Mouse (Mus musculus): Measurements from ENCODE around the gene Eme1. TPM values are rescaled to one million over a fixed set of nuclear protein-coding genes. Genes with fewer than 3 reads are reported as not detected.
A peak's percentile ranks its signal among the peaks of the same experiment; 100 is the strongest.

Gene Eme1
- total RNA-seq, 2 experiments from 2014 or later, result 0.28 to 0.86 TPM

DNA sequence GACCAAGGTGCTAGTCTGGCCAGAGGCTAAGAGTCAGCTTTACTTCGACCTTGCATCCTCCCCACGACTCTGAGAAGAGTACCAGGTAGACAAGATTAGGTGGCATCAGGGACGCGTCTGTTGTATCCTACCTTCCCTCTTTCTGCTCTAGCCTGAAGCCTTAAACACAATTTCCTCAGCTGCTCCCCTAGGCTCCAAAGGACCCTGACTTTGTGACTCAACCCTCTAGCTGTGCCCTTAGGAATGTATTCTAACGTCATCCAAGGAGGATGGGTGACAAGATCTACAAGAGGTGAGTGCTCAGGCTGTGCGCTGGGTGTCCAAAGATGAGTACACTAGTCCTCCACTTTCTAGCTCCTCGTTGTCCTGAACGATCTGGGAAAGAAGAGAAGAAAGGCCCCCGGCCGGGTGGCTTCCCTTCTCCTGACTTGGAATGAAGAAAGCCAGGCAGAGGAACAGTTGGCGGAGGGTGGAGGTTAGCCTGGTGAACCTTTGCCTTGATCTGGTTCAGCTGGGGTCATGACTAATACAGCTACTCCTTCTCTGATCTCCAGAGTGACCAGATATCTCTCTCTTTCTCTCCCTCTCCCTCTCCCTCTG lies 51.3 kb downstream of the Eme1 start:
- no peak for DNase-seq (ENCODE audit: extremely low spot score in 1 of 2, low spot score in 2 of 2)
- intact Hi-C loops (cut with DNase I), result no loop called here

DNA sequence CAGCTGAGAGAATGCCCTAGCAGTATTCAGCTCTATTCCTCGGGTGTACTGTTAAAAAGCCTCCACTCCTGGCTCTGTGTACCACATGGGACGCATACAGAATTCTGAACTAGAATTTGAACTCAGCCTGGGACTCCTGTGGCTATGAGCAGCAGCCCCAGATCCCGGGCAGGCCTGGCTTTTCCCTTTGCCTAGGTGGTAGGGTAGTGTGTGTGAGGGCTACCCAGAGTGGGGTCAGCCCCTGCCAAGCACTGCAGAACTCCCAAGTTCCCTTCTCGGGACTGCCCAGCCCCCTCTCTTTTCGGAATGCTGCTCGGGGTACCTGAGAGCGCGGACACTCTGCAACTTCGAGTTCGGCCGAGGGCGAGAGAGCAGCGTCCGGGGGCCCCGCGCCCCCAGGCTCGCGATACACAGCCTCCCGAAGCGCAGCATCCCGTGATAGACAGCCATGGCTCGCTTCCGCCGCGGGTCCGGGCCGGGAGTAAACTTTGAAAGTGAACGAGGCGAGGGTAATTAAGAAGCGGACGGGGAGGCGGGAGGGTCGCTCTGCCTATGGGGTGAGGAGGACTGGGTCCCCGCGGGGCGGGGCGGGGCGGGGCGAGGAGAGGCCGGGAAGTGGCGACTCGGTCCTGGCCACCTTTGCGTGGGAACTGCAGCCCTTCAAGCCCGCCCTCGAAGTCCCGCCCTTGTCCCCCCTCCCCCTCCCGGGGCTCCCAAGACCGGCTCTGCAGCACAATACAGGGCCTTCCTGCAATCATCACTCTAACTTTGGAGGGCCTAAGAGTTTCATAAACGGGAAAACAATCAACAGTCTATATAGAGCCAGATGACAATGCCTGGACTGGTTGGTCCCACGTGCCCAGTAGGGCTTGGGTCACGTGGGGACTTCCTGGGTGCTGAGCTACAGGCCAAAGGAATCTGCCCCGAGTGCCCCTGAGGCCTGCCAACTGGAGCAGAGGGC lies 52.2 kb downstream of the Eme1 start, which contains the start of gene Acsf2:
Gene Acsf2 (minus strand): TSS at position 551 of the 961 bp plus-strand sequence.
- DNase-seq (ENCODE audit: extremely low spot score in 1 of 2, low spot score in 2 of 2), result peak; percentile 17 to 91
- intact Hi-C loops (cut with DNase I), result no loop called here

DNA sequence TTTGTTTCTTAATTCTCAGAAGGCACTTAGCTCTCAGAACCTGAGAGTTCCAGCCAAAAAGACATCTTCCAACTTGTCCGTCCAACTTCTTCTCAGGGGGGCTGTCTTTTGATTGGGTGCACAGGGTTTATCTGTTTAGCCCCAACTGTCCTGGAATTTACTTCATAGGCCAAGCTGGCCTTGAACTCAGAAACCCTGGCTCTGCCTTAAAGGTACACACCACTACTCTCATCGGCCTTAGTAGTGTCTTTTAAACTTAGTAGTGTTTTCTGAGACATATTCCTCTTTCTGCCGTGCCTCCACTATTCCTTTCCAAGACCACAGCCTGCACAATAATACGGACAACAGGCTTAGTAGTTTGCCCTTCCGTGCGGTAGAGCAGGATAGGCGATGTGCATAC lies 53.3 kb downstream of the Eme1 start:
- no peak for DNase-seq (ENCODE audit: extremely low spot score in 1 of 2, low spot score in 2 of 2)
- intact Hi-C loops (cut with DNase I), result no loop called here

DNA sequence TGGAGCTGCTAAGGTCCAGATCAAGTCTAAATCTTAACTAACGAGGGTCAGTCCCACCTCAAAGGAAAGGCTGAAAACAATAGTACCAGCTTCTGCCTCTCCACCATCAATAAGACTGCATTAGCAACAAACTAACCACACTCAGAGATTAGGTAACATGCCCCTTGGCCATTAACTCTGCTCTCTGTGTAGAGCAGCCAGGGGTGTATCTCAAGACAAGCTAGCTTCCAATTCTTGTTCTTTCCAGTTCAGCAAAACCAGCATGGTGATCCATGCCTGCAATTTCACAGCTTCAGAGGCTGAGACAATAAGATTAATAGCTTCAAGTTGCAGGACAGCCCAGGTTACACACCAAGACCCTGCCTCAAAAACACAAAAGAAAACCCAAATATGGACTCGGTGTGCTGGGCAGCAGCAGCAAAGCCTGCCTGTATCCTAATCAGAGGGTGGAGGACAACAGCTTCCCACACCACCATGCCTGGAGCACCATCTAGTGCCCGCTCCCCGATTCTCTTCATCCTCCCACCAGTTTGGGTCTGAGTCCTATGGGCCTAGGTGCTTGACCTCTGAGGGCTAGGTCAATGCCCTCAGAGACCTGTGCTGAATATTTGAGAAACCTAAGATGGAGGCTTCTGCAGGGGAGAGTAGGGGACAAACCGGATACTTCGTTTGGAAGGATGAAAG lies 55.2 kb downstream of the Eme1 start:
- DNase-seq (ENCODE audit: extremely low spot score in 1 of 2, low spot score in 2 of 2), result no peak
- intact Hi-C loops (cut with DNase I), result no loop called here

DNA sequence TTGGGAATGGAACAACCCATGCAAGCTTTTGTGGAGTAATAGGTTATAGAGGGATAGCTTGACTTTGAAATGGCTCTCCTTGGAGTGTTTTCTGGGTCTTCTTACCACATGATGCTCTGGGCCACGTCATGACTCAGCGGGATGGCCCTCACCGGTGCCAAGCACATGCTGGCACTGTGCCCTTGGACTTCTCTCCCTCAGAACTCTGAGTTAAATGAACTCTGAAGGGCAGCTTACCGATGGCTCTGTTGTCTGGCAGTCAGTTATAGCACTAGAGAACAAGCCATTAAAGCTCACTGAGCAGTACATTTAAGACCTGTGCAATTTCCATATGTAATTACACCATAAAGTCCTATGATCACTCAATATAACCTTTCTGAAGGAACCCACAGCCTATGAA lies 56.4 kb downstream of the Eme1 start:
- intact Hi-C loops (cut with DNase I), result no loop called here
- peak in 1 of 2 experiments; percentile 39 for DNase-seq (ENCODE audit: extremely low spot score in 1 of 2, low spot score in 2 of 2)

DNA sequence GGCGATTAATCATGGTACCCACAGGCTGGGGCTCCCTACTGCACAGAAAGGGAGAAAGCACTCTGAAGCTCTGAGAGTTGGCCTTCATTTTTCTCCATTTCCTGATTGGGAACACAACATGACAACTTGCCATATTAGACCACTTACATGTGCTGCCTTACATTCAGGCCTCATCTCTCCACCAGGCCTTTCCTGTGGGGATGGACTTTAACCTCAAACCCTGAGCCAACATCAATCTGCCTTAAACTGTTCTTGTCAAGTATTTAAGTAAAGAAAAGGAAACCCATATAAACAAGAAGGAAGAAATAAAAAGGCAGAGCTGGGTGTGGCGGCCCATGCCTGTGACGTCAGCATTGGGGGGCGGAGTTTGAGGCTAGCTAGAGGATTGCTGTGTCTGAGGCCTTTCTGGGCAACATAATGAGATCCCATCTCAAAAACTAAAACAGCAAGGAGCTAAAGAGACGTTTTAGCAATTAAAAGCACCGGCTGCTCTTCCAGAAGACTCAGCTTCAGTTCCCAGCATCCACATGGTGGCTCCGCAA lies 57.4 kb downstream of the Eme1 start:
- intact Hi-C loops (cut with DNase I), result no loop called here
- peak in 1 of 2 experiments; percentile 31 for DNase-seq (ENCODE audit: extremely low spot score in 1 of 2, low spot score in 2 of 2)

Other genes with a start within 250 kb of the Eme1 start
- 100 to 1,000 TPM; 143 to 151 TPM for gene Cacna1g, start 179.8 kb downstream of the Eme1 start, total RNA-seq (2021)
- gene Spata20, start 167.8 kb downstream of the Eme1 start, total RNA-seq (2021), result 1 to 10 TPM in 1 of 2 experiments, under 1 TPM in 1; 0.92 to 1.5 TPM
- gene Epn3, start 154.0 kb downstream of the Eme1 start, total RNA-seq (2021), result 1 to 10 TPM; 1.6 to 1.8 TPM
- gene Mycbpap, start 132.2 kb downstream of the Eme1 start, total RNA-seq (2021), result 1 to 10 TPM; 1.4 to 1.6 TPM
- 10 to 100 TPM; 15.9 to 18.7 TPM for gene Rsad1, start 104.7 kb downstream of the Eme1 start, total RNA-seq (2021)
- gene Chad, start 88.9 kb downstream of the Eme1 start, total RNA-seq (2021), result under 1 TPM; 0.26 to 0.49 TPM
- gene Acsf2, start 52.1 kb downstream of the Eme1 start, total RNA-seq (2021), result 10 to 100 TPM; 13.8 to 16.3 TPM
- gene Lrrc59, start 24.2 kb downstream of the Eme1 start, total RNA-seq (2021), result 10 to 100 TPM; 91.5 to 94.8 TPM
- gene Mrpl27, start 197 bp downstream of the Eme1 start, total RNA-seq (2021), result 10 to 100 TPM; 59.6 to 60.8 TPM
- gene Xylt2, start 23.6 kb upstream of the Eme1 start, total RNA-seq (2021), result 10 to 100 TPM; 21.8 to 25.7 TPM
- not detected for gene Gm11541, start 50.5 kb upstream of the Eme1 start, total RNA-seq (2021)
- gene Cdc34b, start 87.8 kb upstream of the Eme1 start, total RNA-seq (2021), result under 1 TPM in 1 of 2 experiments, not detected in 1; 0.28 TPM
- under 1 TPM; 0.21 to 0.61 TPM for gene Tmem92, start 128.7 kb upstream of the Eme1 start, total RNA-seq (2021)